Mouse (Mus musculus) urinary bladder, postnatal 10 days (tissue): ENCODE measurements around the gene Pex7.
"Not testable (repeated sequence)": the region's sequence is repeated elsewhere in the genome, so short reads cannot be mapped to it uniquely, and the experiment has no call there.

Experiments used
- DNase-seq: peaks from one replicate; pipeline ENCODE4 v3.0.0; 2022; ENCODE audit warnings: low spot score

Gene Pex7

DNA sequence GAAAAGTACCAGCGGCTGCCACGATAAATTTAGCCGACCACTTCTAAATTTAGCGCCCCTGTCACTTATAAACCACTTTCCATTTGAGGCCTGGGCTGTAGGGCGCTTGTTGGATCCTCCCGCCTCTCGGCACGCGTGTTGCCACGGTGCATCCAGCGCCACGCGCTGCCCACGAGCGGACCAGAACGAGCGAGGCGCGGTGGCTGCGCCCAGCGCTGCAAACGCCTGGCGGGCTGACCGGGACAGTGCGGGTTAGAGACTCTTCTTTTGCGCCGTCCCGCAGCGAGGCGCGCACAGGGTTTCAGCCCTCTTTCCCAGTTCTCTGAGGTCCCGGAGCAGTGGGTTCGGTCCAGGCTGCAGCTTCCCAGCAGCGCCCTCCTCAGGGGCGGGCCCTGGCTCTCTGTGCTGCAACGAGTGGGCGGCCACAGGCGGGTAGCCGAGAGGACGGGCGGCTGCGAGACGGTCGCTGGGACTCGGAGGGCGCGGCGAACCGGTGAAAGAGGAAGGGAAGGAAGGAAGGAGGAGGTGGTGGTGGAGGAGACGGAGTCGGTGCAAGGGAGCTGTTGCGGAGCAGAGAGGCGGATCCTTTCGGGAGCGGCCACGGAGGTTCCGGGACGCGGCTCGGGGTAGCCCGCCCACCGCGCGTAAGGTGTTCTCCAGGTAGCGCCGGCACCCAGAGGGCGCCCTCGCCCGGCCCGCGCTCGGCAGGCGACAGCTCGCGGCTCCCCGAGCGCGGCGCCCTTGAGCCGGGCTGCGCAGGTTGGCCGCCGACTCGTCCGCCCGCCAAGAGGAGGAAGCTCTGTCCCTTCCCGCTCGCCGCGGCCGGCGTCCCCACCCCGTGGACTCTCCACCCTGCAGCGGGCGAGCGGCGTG lies 26.3 kb upstream of the Pex7 start:
- DNase-seq, result peak; percentile 55

DNA sequence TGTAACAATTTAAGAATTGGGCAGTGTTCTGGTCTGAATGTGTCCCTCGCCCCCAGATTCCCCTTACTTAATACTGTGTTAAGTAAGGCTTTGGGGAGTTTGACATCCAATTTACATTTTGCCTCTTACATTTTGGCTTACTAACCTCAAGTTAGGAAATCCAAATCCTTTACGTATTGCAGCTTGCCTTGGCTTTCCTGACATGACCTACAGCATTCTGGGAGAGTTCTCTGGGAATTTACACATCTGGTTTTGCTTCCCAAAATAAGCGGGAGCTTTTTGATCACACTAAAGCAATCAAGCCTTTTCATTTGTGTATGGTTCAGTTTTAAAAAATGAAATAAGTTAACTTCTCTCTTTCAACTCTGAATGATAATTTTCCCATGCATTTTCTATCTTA lies 25.5 kb upstream of the Pex7 start:
- DNase-seq, result no peak

DNA sequence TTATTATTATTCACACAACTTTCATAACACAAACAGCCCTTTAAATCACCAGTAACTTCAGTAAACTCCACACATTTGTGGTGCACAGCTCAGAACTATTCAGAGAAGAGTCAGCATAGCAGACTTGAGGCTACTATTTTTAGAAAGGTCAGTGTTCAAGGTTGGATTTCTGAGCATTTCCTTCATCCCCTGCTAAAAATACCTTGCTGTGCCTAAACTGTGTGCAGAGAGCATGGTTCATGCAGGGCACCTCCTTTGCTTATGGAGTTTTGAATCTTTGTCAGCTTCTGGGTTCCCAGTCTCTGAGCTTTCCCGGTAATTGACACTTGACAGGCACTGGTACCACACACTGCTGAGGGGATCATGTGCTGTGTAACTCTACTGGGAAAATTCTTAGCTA lies 20.7 kb upstream of the Pex7 start:
- no peak for DNase-seq

DNA sequence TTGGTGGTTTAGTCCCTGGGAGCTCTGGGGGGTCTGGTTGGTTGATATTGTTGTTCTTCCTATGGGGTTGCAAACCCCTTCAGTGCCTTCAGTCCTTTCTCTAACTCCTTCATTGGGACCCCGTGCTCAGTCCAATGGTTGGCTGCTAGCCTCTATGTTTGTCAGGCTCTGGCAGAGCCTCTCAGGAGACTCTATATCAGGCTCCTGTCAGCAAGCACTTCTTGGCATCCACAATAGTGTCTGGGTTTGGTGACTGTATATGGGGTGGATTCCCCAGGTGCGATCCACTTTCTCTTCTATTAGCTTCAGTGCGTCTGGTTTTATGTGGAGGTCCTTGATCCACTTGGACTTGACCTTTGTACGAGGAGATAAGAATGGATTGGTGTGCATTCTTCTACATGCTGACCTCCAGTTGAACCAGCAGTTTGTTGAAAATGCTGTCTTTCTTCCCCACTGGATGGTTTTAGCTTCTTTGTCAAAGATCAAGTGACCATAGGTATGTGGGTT lies 19.0 kb upstream of the Pex7 start:
- not testable (repeated sequence) for DNase-seq

DNA sequence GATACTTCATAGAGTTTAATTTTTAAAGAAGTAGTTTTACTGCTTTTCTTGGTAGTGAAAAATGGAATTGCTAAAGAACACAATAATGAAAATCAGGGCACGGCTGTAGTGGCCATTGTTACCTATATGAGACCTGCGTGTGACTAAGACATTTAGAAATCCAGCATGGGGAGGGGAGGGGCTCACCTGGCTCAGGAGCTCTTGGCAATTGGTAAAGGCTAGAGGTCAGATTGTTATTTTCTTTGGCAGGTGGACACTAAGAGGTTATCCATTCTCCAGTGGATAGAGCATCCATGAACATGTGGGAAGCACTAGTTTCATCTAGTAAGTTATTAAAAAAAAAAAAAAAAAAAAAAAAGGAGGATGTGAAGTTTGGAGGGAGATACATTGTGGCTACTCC lies 16.8 kb upstream of the Pex7 start:
- DNase-seq, result no peak

DNA sequence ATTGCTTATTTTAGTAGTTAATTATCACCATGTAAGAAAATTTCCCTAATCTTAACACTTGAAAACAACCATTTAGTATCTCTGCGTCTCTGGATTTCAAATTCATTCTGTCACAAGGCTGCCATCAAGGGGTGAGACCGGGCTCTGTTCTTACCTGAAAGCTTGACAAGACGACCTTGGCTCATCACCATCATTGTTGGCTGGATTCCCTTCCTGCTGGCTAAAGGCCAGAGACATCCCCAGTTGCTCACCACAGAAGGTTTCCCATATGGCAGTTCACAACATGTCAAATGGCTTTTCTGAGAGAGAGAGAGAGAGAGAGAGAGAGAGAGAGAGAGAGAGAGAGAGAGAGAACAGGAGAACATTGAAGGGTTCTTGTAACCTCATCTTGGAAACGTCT lies 14.9 kb upstream of the Pex7 start:
- no peak for DNase-seq

DNA sequence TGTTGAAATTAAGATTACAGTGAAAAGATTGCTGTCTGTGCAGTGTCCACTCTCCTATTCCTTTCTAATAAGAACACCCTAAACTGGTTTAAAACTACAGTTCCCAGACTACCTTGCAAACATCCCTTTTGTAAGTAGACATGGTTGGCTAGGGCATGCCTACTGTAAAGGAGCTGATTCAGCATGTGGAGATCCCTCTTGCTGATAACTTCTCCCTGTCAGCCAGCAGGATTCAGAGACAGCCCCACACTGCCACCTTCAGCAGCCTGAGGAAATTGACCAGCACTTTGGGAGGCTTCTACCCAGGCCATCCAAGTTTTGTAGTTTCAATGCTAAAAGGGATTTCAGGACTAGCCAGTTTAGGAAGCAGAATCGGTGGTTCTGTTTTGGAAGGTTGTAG lies 7.8 kb upstream of the Pex7 start:
- no peak for DNase-seq

DNA sequence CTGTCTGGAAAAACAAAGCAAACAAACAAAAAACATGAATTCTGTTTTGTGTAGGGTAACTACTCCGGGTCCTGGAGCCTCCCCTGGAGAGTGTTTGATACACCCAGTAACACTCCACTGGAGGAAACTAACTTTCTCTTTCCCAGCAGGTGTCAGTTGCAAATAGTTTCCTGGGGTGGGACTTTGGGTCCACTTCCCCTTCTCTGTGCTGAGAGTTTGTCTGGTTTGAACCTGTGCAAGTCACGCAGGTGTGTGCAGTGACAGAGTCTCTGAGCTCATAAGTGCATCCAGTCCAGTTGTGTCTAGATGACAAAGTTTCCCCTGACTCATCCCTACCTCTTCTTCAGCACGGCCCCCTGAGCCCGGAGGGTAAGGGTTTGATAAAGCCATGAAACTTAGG lies 6.3 kb upstream of the Pex7 start:
- DNase-seq, result no peak

DNA sequence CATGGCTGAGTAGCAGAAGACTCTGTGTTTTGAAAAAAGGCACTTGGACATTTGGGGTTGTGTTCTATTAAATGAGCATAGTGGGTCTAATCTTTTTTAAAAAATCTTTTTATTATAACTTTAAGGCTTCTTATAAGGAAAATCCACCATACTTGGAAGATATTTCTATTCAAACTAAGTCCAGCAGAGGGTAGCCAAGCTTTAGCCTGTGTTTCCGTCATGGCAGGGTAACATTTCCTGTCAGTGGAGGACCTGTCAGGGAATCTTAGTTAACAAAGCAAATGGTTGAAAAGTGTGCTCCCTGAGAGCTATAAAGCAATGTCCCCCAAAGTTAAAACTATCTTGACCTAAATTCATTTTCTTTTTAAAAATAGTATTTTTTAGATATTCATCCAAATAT lies 4.1 kb upstream of the Pex7 start:
- DNase-seq, result no peak

DNA sequence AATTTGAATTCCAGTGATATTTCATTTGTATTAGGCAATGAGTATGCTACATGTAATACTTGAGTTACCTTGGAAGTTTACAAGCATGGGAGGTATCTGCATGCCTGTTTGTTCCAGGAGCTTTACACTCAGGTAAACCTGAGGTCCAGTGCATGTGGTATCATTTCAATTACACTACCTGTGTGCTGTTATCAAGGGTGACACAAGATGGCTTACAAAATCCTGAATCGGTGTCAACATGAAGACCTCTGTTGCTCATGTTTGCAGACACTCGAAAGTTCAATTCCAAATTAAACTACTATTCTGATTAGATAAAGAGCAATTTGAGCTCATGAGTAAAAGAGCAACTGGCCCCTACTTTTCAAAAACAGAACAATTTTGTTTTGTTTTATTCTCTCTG lies 3.0 kb upstream of the Pex7 start:
- DNase-seq, result no peak

DNA sequence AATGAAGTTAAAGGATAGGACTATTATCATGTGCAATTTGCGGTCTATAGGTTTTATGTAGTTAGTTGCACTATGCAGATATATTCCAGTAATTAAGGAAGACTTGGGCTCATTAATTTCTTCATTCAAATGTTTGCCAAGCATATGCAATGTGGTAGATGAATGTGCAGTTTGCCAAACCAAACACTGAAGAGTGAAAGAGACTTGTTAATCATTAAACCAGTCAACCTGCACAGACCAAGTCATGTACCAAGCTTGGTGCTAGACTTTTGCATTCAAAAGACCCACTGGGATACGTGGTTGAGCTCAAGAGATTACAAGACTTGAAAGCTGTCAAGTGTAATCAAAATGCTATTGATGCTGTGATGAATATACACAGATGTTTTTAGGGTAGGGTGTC lies 587 bp upstream of the Pex7 start:
- DNase-seq, result no peak

DNA sequence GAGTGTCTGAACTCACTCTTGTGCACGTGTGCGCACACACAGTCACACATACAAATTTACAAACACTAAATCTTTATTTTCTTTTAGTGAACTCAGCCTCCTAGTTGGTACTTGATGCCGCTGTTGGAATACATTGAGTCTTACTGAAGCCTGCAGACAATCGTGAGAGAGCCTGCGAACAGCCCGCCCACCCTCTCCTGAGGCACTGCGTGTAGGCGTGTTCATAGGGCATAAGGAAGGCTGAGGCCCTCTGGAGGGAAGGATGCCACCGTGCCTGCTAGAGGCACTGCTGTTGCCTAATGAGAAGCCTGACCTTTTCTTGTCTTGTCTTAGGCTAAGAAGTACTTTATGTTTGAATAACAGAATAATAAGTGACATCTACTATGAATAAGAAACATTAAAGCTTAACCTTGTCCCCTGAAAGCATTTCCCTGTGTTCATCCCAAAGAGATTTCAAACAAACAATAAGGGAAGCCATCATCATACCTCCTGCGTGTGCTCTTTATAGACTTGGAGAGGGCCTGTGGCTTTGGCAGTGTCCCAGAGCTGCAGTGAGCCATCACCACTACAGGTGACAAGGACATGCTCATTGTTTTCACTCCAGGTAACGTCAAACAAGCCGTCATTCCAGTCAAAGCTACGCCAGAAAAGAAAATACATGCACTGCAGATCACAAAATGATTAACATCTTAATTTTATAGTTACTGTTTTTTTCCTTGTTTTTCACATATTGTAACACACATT lies 3.2 kb downstream of the Pex7 start:
- no peak for DNase-seq

DNA sequence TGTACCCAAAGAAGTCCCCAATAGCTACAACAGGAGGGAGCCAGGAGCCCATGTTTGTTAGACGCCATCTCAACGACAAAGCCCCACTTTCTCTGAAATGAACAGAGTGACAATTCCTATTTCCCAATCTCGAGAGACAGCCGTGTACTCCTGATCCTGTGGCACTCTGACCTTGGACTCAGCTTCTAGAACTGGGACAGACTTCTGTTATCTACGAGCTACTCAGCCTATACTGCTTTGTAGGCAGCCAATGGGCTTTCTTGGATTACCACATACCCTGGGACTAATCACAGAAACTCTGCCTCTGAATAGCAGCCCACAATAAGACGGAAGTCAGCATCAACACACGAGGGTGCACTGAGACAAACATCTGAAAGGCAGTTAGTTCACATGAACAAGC lies 5.5 kb downstream of the Pex7 start:
- DNase-seq, result no peak

DNA sequence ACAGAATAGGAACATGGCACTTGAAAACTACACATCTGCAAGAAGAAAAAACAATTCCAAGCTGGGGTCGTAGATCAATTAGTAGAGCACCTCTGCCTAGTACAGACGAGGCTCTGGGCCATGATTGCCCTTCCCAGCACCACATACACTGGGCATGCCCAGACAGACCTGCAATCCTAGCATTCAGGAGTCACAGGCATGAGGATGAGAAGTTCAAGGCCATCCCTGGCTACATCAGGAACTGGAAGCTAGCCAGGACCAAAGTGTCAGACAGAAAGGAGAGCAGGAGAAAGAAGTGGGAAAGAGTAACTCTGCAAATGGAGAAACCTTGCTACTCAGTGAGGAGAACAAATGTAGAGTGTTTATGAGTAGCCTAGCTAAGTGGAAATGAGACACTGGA lies 7.3 kb downstream of the Pex7 start:
- no peak for DNase-seq

DNA sequence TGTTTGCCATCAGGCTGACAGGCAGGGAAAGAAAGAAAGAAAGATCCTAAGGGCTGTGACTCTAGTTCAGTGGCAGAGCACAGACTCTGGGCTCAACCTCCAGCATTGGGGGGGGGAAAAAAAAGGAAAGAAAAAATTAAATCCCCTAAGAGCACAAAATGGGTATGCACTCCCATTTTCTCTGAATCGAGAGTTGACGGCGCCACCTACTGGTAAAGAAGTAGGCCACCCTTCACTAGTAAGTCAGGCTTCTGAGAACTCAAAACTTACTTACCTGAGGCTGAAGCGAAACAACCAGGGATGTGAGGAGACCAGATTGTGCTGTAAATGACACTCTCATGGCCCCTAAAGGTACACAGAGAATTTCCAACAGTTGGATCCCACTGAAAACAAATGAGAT lies 13.5 kb downstream of the Pex7 start:
- DNase-seq, result no peak

DNA sequence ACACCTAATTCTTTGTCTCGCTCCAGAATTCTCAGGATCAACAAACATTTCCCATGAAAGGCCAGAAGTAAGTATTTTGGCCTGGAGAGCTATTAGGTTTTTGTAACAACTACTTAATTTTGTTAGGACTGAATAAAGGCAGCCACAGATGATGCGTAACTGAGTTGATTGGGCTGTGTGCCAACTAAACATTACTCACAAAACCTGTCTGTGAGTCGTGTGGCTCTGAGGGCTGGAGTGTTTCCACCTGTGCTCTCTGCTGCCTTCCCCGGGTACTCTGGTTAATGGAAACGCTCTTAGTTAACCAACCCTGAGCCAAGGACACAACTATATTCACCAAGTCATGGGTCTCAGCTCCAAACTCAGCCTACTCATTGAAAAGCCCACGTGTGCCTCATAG lies 14.3 kb downstream of the Pex7 start:
- no peak for DNase-seq

DNA sequence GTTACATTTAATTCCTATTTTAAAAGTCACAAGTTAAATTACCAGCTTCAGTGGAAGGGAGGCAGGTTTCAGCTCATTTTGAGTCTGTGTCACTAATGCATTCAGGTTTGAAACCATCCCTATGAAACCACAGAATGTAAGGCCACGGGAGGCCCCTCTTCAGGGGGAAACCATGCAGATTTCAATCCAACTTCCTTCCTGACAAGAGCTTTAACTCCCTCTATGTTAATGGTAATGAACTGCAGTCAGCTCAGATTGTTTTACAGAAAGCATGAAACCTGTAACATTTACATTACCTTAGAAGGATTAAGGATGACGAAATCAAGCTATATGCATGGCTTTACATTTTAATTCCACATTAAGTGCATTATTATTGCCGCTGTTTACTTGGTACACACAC lies 15.8 kb downstream of the Pex7 start:
- no peak for DNase-seq

DNA sequence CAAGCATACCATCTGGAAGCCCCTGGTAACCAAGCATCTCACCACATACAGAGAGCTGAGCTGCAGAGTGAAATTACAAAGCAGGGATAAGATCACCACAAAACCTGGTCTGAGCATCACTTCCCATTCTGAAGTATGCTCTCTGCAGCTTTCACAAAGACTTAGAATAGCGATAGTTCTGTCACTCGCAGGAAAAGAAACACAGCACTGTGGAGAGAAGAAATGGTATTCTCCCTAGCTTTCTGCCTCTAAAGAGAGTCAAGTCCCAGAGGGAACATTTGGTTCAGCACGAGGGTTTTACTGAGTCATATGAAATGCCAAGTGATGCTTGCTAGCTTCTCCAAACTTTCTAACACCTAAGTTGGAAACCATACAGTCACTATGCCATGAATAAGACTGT lies 17.6 kb downstream of the Pex7 start:
- no peak for DNase-seq

DNA sequence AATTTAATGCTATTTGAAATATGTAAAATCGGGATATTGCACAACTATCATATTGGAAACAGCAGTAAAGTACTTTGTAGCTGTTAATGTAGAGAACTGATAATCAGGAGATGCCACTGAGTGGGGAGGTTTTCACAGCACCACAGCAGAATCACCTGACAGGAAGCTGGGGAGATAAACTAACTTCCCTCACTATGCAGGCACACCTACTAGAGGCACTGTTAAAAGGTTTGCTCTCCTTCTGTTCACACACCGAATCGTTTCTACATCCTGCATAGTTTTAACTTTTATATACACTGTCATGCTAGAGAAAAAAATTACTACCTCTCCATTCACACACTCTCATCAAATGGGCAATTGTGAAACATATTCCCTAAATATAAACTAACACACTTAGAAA lies 21.2 kb downstream of the Pex7 start:
- DNase-seq, result no peak

DNA sequence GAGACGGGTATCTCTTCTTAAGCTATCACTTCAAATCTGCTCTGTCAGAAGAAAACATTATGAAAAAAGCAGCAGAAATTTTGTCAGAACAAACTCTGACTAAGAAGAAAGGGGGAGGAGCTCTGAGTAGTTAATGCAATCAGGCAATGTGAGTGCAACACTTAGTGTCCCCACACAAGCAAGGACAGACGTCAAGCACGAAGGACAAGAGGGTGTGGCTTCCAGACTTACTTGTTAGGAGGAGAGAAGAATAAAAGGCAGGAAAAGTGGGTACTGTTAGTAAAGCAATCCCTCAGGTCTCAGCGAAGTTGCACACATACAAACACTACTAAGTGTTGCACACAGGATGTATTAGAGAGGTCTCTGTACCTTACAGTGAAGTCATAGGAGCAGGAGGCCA lies 23.1 kb downstream of the Pex7 start:
- DNase-seq, result no peak

DNA sequence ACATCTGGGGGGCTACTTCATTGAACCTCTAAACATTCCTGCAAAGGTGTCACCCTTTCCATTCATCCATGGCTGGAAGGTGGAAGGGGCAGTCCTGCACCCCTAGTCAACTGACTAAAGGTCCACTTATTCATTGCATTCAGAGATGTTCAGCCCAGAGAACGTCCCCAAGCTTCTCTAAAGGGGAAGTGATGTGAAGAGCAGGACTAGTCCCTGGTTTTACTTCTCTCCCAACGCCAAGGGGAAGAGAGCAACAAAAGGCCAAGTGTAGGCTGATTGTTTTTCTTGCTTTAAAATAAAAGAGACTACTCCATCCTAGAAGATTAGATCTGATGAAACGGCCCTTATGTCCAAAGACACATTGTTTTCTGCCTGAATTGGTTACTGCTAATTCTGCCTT lies 27.1 kb downstream of the Pex7 start:
- no peak for DNase-seq

DNA sequence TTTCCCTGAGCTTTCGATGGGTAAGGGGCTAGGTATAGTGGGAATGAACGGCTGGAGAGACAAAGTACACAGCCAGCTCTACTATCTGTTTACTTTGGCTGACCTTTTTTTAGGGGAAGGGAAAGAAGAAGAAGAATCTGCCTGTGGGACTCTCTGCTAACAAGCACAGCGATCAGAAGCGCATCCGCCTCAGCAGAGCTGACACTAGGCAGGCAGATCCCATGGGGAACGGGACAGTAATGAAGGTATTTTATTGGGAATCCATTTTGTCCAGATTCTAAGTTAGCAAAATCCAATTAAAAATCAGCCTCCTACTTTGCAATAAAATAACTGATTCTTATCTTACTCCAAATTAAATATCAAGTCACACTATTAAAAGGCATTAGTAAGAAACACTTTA lies 28.3 kb downstream of the Pex7 start:
- DNase-seq, result no peak

DNA sequence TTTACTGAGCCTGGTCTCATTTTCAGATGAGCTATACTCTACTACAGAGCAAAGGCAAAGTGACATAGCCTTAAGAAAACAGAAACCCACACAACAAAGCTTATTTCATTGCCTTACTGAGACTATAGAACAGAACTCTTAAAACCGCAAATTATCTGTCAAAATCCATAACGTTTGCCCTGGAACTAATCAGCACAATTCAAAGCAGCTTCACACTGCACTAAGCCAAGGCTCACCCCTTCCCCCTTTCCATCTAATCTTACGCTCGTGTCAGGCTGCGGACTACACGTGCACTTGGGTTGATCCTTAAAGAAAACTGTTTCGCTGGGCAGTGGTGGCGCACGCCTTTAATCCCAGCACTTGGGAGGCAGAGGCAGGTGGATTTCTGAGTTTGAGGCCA lies 29.8 kb downstream of the Pex7 start:
- DNase-seq, result no peak

DNA sequence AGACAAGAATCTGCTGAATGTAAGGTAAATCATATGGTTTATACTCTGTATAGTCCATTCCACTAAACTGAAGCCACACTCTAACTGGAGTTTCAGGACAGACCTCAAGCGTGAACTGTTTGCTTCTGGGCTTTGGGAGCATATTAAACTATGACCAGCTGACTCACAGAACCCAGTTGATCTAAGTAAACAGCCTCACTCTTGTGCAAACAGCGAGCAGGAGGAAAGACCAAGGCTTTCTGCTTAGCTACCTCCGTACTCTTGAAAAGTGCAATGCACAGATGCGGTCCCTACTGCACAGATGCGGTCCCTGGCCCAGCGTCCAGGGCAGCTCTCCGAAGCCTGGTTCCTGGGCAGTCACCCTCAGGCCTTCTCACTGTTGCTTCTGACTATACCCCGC lies 30.2 kb downstream of the Pex7 start:
- DNase-seq, result no peak
